Mouse (Mus musculus): Measurements from ENCODE around the gene Gnpda2.

GRCm38 (mm10) chr5:69620899-69621298 is 28.8 kb upstream of the Gnpda2 start:
- TF ChIP-seq CTCF (IDR thresholded peaks at IDR 0.05; ENCODE audit: control insufficient read depth, insufficient read depth, low read length) (no peak), POLR2A (IDR thresholded peaks at IDR 0.05; ENCODE audit: borderline replicate concordance, control insufficient read depth, low read depth, low read length) (no peak)

Data from bone marrow, adult 2 months (tissue).